Mouse (Mus musculus): ENCODE measurements around the gene Cecr2. TPM values are rescaled to one million over a fixed set of nuclear protein-coding genes. Genes with fewer than 3 reads are reported as not detected.
"Not testable (repeated sequence)": the region's sequence is repeated elsewhere in the genome, so short reads cannot be mapped to it uniquely, and the experiment has no call there.

The Cecr2 gene
- polyA plus RNA-seq, 2 experiments from 2014 or later, result 0.06 to 0.70 TPM

DNA sequence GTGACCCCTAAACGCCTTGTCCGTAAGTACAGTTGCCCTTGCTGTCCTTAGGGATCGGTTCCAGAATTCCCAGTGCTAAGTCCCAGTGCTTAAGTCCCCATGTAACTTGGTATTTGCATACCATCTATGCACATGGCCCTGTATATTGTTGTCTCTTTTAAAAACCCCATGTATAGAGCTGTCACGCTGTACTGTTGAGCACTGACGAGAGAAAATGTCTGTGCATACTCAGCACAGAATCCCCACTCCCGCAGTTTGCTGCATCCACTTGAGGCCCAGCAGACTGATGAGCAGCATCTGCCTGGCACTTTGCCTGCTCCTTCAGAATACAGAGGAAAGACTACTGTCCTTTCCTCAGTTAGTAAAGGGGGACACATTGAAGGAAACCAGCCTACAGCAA lies 107.6 kb downstream of the Cecr2 start:
- no peak for ATAC-seq

- no peak for ATAC-seq
Measured at GRCm38 (mm10) chr6:120776286-120776685, 110.1 kb downstream of the Cecr2 start.

GRCm38 (mm10) chr6:120777533-120777932 lies 111.4 kb downstream of the Cecr2 start:
- no peak for ATAC-seq

- ATAC-seq, result no peak
Measured at GRCm38 (mm10) chr6:120778226-120778625, 112.1 kb downstream of the Cecr2 start.

DNA sequence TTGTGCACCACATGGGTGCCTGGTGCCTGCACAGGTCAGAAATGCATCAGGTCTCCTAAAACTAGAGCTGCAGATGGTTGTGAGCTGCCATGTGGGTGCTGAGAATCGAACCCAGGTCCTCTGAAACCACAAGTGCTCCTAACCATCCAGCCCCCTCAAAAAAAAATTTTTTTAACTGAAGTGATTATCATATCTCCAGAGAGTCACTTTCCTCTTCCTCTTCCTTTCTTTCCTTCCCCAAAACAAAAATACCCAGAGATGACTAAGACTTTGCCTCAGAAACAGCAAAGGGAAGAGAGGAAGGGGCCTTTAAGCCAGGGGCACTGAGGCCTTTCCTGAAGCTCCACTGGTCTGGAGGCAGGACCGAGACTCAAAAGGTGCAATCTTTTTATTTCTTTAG lies 116.8 kb downstream of the Cecr2 start:
- no peak for ATAC-seq

DNA sequence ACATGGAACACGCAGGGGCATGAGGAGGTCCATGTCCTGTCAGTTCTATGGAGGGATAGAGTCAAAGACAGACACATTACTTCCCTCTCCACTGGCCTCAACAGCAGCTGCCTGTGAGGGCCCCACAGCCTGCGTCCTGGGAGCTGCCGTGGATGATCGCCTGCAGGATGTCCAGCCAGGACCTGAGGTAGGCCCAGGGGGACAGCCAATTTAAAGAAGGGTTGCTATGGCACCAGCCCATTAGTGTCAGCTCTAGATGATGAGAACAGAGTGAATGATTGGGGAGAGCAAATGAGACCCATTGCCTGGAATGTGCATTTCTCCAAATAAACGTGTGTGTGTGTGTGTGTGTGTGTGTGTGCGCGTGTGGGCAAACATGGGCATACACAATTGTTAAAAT lies 118.2 kb downstream of the Cecr2 start:
- no peak for ATAC-seq

- ATAC-seq, result no peak
Measured at GRCm38 (mm10) chr6:120788068-120788607, 122.0 kb downstream of the Cecr2 start.

DNA sequence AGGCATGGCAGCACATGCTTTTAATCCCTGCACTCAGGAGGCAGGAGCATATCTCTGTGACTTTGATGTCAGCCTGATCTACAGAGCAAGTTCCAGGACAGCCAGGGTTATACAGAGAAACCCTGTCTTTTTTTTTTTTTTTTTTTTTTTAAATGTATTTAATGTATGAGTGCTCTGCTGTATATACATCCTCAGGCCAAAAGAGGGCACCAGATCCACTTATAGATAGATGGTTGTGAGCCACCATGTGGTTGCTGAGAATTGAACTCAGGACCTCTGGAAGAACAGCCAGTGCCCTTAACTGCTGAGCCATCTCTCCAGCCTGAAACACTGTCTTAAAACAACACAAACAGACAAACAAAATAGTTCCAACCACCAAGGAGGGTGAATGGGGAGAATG lies 122.7 kb downstream of the Cecr2 start:
- ATAC-seq, result peak; percentile 48

- no peak for ATAC-seq
Measured at GRCm38 (mm10) chr6:120790153-120790552, 124.0 kb downstream of the Cecr2 start.

DNA sequence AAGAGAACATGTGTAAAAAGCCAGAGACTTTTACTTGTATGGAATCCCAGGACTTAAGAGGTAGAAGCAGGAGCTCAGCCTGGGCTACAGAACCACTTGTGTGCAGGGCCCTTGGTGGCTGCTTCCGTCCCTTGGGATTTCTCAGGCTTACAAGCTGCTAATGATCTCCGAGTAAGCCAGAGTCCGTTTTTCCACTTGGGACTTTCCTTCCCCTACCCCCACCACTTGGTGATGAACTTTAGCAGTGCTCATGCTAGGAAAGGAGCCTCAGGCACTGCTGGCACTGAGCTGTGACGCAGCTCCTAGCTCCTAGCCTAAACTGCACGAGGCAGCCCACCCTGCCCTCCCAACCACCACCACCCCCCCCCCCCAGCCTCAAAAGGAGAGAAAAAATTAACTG lies 124.5 kb downstream of the Cecr2 start:
- no peak for ATAC-seq

GRCm38 (mm10) chr6:120792947-120793346 lies 126.8 kb downstream of the Cecr2 start:
- no peak for ATAC-seq

DNA sequence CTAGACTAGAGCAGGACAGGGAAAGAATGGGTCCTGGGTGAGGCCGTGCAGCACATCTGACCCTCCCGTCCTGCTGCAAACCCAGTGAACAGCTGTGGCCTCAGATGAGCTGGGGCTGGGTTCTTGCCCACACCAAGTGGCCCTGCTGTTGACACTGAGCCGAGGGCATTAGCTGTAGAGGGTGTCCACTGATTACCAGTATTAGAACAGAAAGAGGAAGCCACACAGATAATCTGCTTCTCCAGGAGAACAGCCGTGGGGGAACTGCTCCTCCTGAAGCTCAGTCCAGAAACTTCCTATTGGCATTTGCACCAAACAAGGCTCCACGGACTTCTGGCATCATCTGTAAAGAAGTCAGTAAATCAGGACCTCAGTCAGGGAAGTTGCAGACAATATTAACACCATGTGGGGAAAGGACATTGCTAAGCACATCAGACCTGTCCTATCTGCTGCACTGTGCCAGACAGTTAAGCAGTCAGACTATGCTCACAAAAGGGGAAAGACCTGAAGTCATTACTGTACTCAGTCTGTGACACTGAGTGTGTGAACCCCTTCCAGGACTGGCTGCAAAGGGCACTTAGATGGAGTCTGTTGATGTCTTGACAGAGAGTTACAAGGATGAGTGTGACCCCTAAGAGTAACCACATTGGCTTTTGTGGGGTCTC lies 129.4 kb downstream of the Cecr2 start:
- no peak for ATAC-seq

DNA sequence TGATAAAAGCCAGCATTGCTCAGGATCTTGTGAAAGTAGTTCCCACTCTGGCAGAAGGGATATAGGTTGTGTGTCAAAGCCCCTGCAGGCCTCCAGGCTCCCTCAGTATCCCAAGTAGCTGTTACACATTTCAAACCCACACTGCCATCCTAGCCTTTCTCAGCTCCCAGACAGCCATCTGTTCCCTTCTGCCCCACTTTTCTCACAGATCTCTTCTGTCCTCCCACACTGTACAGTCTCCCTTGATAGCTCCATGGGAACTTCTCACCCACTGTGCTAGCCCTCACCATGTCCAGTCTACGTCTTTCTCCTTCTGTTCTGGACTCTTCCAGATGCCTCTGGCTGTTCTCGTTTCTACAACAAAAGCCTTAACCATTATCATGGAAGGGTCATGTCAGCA lies 129.9 kb downstream of the Cecr2 start:
- ATAC-seq, result no peak

GRCm38 (mm10) chr6:120798019-120798418 lies 131.8 kb downstream of the Cecr2 start:
- ATAC-seq, result no peak

GRCm38 (mm10) chr6:120798905-120799304 lies 132.7 kb downstream of the Cecr2 start:
- ATAC-seq, result no peak

- no peak for ATAC-seq
Measured at GRCm38 (mm10) chr6:120799581-120800041, 133.4 kb downstream of the Cecr2 start.

- ATAC-seq, result no peak
Measured at GRCm38 (mm10) chr6:120806999-120807737, 141.0 kb downstream of the Cecr2 start.

GRCm38 (mm10) chr6:120807738-120808081 lies 141.5 kb downstream of the Cecr2 start:
- ATAC-seq, result no peak

- not testable (repeated sequence) for ATAC-seq
Measured at GRCm38 (mm10) chr6:120811999-120812398, 145.8 kb downstream of the Cecr2 start.

DNA sequence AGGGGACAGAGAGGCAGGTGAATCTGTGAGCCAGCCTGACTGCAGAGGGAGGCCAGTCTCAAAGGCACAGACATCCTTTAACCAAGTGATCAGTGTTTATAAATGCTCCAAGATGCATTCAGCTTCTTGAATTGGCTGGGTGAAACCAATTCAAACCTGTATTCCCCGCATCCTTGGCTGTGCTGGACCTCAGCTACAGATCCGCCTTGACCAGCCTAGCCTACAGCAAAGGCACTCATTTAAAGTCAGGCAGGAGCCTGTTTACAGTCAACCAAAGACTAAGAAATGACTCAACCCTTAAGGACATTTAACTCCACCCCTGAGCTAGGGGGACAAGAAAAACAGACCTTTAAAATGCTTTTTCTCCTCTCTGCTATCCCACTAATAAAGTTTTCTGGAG lies 153.1 kb downstream of the Cecr2 start:
- no peak for ATAC-seq

DNA sequence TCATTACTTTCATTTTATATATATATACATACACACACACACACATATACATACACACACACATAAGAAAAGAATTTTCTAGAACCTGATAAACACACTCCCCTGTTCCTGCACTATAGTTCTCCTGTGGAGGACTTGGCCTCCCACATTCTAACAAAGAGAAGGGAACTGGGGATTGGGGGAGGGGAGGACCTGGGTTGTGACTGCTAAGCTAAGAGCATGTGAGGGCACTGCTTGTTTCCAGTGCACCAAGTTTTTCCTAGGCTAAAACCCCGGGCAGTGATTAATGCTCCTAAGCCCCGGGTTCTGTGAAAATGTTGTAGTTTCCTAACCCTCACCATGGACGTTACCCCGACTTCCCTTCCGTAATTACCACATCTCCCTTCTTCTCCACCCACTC lies 154.0 kb downstream of the Cecr2 start:
- no peak for ATAC-seq

Measured in activated CD4-positive, CD25-positive, alpha-beta regulatory T cell, adult 4 months (primary cell).